Mouse (Mus musculus) intestine, embryonic 16.5 days (tissue): ENCODE data around the gene Olfr1349. TPM values are rescaled to one million over a fixed set of nuclear protein-coding genes. Genes with fewer than 3 reads are reported as not detected.

ENCODE experiments used
- polyA plus RNA-seq: library from polyadenylated mRNA; unstranded; fragments of >200 nt; fragmentation: Nextera tagmentation; extraction: Ambion mirVana; gene quantifications from 2 replicates; pipeline ENCODE4 v1.2.1, GENCODE M21; 2015

Olfr1349 gene
- polyA plus RNA-seq, 1 experiment from 2014 or later = not detected

Other genes starting within 250 kb of the Olfr1349 start
- 5.1 and 5.4 TPM in 2 replicates for gene Zfp667, start 236.4 kb downstream of the Olfr1349 start, polyA plus RNA-seq
- 2.8 and 2.9 TPM in 2 replicates for gene Zfp583, start 191.7 kb downstream of the Olfr1349 start, polyA plus RNA-seq
- gene Gm3854, start 179.2 kb downstream of the Olfr1349 start, polyA plus RNA-seq = 0.95 and 1.3 TPM in 2 replicates
- gene Zfp78, start 159.7 kb downstream of the Olfr1349 start, polyA plus RNA-seq = 1.6 and 2.1 TPM in 2 replicates
- 6.1 and 7.6 TPM in 2 replicates for gene Zfp28, start 139.7 kb downstream of the Olfr1349 start, polyA plus RNA-seq
- gene Smim17, start 124.2 kb downstream of the Olfr1349 start, polyA plus RNA-seq = 0.11 and 0.39 TPM in 2 replicates
- not detected in 2 replicates for gene Gm20715, start 112.7 kb downstream of the Olfr1349 start, polyA plus RNA-seq
- gene Olfr1344, start 84.3 kb downstream of the Olfr1349 start, polyA plus RNA-seq = not detected in 2 replicates
- not detected in 2 replicates for gene Olfr1336, start 66.8 kb downstream of the Olfr1349 start, polyA plus RNA-seq
- not detected in 2 replicates for gene Olfr1346, start 55.8 kb downstream of the Olfr1349 start, polyA plus RNA-seq
- gene Olfr5, start 36.0 kb downstream of the Olfr1349 start, polyA plus RNA-seq = not detected in 2 replicates
- not detected in 2 replicates for gene Olfr1347, start 23.2 kb downstream of the Olfr1349 start, polyA plus RNA-seq
- not detected in 2 replicates for gene Olfr1348, start 14.2 kb downstream of the Olfr1349 start, polyA plus RNA-seq
- not detected in 2 replicates for gene Olfr1350, start 41.9 kb upstream of the Olfr1349 start, polyA plus RNA-seq
- 3.0 TPM in 2 replicates for gene Zim1, start 173.5 kb upstream of the Olfr1349 start, polyA plus RNA-seq
- 58.6 and 63.3 TPM in 2 replicates for gene Peg3, start 207.5 kb upstream of the Olfr1349 start, polyA plus RNA-seq
- 2.6 and 3.5 TPM in 2 replicates for gene Usp29, start 207.6 kb upstream of the Olfr1349 start, polyA plus RNA-seq